Mouse (Mus musculus) mesoderm, embryonic 11.5 days (tissue): ENCODE data around the gene Eps8l2.
A peak's percentile ranks its signal among the peaks of the same experiment; 100 is the strongest.
"Not testable (repeated sequence)": the region's sequence is repeated elsewhere in the genome, so short reads cannot be mapped to it uniquely, and the experiment has no call there.

ENCODE experiments used
- DNase-seq: peaks from one replicate; pipeline ENCODE4 v3.0.0-alpha.2; 2012; ENCODE audit warnings: low read depth, low spot score

Gene Eps8l2

GRCm38 (mm10) chr7:141407670-141408069 is 69.0 kb downstream of the Eps8l2 start:
- not testable (repeated sequence) for DNase-seq

- peak; percentile 85 for DNase-seq
These were observed 70.2 kb downstream of the Eps8l2 start for GRCm38 (mm10) chr7:141408833-141409232.

GRCm38 (mm10) chr7:141410631-141411030 is 72.0 kb downstream of the Eps8l2 start:
- no peak for DNase-seq

- DNase-seq: no peak
These were observed 73.0 kb downstream of the Eps8l2 start for GRCm38 (mm10) chr7:141411667-141412066.
